Mouse (Mus musculus): ENCODE measurements around the gene Sae1. TPM values are rescaled to one million over a fixed set of nuclear protein-coding genes. Genes with fewer than 3 reads are reported as not detected.

The Sae1 gene
- total RNA-seq, 1 experiment from 2014 or later: 403 TPM

- ATAC-seq (replicated peaks in 1 of 2; ENCODE audit: insufficient read depth in 1 of 2, low FRiP score in 2 of 2, low TSS enrichment in 1 of 2, low read depth in 1 of 2, poor library complexity in 2 of 2, severe bottlenecking in 2 of 2): peak; percentile 67 to 74
These were observed 114.4 kb downstream of the Sae1 start, which contains the start of gene Inafm1 for GRCm38 (mm10) chr7:16273081-16273765. Gene Inafm1, minus strand, starts transcription at chr7:16273617.

- peak; percentile 30 to 49; a peak in 3 of 4 replicates for ATAC-seq (replicated peaks in 1 of 2; ENCODE audit: insufficient read depth in 1 of 2, low FRiP score in 2 of 2, low TSS enrichment in 1 of 2, low read depth in 1 of 2, poor library complexity in 2 of 2, severe bottlenecking in 2 of 2)
These were observed 114.9 kb downstream of the Sae1 start for GRCm38 (mm10) chr7:16272681-16273080.

GRCm38 (mm10) chr7:16271139-16271538, 116.5 kb downstream of the Sae1 start:
- ATAC-seq (replicated peaks in 1 of 2; ENCODE audit: insufficient read depth in 1 of 2, low FRiP score in 2 of 2, low TSS enrichment in 1 of 2, low read depth in 1 of 2, poor library complexity in 2 of 2, severe bottlenecking in 2 of 2): no peak

Other genes with a start within 250 kb of the Sae1 start
- gene Meis3, start 212.7 kb downstream of the Sae1 start, total RNA-seq (2017): 1.6 and 3.4 TPM in 2 replicates
- 8.8 and 9.7 TPM in 2 replicates for gene Dhx34, start 165.8 kb downstream of the Sae1 start, total RNA-seq (2017)
- gene C5ar2, start 143.7 kb downstream of the Sae1 start, total RNA-seq (2017): 1.2 and 1.3 TPM in 2 replicates
- 4.1 and 5.1 TPM in 2 replicates for gene C5ar1, start 128.3 kb downstream of the Sae1 start, total RNA-seq (2017)
- 14.0 and 14.3 TPM in 2 replicates for gene Inafm1, start 114.2 kb downstream of the Sae1 start, total RNA-seq (2017)
- gene Ccdc9, start 101.0 kb downstream of the Sae1 start, total RNA-seq (2017): 80.8 and 153 TPM in 2 replicates
- gene Bbc3, start 79.4 kb downstream of the Sae1 start, total RNA-seq (2017): 1.8 and 4.1 TPM in 2 replicates
- 38.8 and 53.3 TPM in 2 replicates for gene Zc3h4, start 13.1 kb upstream of the Sae1 start, total RNA-seq (2017)
- gene Tmem160, start 65.0 kb upstream of the Sae1 start, total RNA-seq (2017): 6.1 and 11.9 TPM in 2 replicates
- gene Npas1, start 89.9 kb upstream of the Sae1 start, total RNA-seq (2017): not detected in 2 replicates
- gene Arhgap35, start 227.2 kb upstream of the Sae1 start, total RNA-seq (2017): 16.3 and 16.8 TPM in 2 replicates